Mouse (Mus musculus) lung, postnatal 36 days (tissue): ENCODE results near the gene Ern1.
"Not testable (repeated sequence)": the region's sequence is repeated elsewhere in the genome, so short reads cannot be mapped to it uniquely, and the experiment has no call there.

ENCODE experiments used
- DNase-seq: peaks from one replicate; pipeline ENCODE4 v3.0.0; 2022; ENCODE audit warnings: mixed read lengths

Ern1 gene

DNA sequence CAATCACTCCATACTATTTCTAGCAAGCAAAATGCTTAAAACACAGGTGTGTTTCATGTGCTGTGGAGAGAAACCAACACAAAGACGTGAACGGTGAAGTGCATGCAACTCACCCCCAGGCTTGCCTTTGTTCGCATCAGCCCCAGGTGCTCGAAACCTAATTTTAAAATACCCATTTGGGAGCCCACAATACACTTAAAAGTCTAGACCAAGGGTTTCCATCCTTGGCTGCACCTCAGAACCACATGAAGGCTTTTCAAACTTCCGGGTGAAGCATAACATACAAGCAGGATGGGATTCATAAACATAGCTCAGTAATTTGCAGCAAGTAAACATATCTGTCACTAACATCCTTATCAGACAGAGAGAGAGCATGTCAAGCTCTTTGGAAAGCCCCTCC is 57.3 kb downstream of the Ern1 start:
- peak; percentile 32 for DNase-seq

GRCm38 (mm10) chr11:106429689-106430088 is 58.0 kb downstream of the Ern1 start:
- peak; percentile 33 for DNase-seq

- no peak for DNase-seq
These were observed 59.1 kb downstream of the Ern1 start for GRCm38 (mm10) chr11:106428556-106428955.

- DNase-seq = peak; percentile 50
These were observed 59.5 kb downstream of the Ern1 start for GRCm38 (mm10) chr11:106428106-106428505.

- DNase-seq = peak; percentile 91
These were observed 61.2 kb downstream of the Ern1 start for GRCm38 (mm10) chr11:106426447-106426846.

- no peak for DNase-seq
These were observed 62.5 kb downstream of the Ern1 start for GRCm38 (mm10) chr11:106425201-106425600.

DNA sequence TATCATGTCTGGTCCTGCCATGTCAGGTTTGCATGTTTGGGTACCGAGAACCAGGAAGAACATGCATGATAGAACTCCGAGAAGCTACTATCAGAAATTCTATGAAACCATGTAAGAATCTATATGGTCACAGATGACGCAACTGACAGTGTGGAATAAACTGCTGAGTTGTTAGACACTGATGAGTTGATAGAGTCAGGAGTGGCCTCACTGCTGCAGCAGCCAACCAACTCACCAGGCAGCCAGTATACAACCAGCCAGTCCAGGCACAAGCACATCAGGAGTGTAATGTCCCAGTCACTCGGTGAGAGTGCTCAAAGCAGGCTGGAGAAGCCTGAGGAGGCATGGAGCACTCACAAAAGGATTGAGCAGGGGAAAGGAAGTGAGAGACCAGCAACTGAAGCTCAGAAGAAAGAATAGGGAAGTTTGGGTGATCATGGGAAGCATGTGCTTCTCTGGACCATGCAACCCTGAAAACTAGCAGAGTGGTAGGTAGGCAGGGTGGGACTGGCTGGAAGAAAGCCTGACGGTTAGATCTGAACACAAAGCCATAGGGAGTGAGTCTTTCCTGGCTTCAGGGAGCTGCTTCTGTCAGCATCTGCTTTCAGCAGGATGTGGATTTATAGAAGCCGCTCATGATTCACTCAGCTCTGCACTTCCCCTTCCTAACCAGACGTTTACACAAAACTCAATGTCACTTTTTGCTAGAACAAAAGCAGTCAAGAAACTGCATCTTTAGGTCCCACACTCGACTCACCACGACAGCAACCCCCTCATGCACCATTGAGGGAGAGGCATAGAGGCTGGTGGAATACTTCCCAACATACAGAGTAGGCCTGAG is 68.2 kb downstream of the Ern1 start:
- DNase-seq = peak; percentile 28

DNA sequence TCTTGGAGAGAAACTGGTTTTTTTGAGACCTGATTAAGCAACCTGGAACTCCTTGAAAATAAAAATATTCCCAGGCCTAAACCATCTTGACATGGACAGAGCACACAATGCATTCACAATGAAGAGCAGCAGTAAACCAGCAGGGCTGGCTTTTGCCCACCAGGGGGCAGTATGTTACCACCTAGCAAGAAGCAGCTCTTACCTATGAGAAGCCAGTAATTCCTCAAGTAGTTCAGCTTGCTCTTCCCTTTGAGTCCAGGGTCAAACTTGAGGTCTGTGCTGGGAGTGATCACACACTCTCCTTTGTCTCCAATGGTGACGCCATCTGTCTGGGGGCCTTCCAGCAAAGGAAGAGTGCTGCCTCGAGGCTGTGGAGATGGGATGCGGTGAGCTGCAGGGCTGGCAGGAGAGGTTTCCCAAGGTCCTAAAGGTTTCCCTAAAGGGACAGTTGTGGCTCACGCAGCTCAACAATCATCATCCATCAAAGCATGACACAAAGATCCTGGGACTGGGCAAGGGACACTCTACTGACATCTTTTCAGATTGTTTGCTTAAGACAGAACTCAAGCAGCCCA is 68.9 kb downstream of the Ern1 start:
- peak; percentile 94 for DNase-seq

DNA sequence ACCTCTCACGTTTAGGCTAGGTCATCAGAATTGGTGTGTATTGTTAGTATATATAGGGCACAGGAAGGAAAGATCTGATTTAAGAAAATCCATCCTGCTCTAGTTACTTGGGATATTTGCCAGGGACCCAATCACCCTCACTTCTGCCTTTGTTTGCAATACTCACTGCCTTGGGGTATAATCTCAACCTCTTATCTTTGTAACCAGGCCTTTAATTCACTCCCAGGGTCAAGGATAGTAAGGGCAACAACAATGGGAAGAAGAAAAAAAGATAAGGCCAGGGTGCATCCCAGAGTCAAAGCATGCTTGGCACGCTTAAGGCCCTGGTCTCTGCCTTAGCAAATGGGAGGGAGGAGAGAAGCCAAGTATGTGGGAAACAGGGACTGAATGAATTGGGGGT is 69.8 kb downstream of the Ern1 start:
- no peak for DNase-seq

DNA sequence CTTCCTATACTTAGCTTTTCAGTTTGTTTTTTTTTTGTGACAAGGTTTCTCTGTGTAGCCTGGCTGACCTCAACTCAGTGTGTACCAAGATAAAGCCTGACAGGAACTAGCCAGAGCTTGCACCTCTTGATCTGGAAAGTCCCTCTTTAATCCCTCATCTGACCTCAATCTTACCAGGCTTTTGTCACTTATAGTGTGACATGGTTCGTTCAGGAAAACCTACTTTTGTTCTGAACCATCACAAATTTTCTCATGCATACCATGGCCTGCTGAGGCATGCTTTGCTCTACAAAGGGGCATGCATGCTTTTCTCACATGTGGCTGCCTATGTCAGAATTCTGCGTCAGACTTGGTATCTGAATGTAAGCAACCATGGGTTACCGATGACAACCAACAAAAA is 71.3 kb downstream of the Ern1 start:
- DNase-seq = no peak

DNA sequence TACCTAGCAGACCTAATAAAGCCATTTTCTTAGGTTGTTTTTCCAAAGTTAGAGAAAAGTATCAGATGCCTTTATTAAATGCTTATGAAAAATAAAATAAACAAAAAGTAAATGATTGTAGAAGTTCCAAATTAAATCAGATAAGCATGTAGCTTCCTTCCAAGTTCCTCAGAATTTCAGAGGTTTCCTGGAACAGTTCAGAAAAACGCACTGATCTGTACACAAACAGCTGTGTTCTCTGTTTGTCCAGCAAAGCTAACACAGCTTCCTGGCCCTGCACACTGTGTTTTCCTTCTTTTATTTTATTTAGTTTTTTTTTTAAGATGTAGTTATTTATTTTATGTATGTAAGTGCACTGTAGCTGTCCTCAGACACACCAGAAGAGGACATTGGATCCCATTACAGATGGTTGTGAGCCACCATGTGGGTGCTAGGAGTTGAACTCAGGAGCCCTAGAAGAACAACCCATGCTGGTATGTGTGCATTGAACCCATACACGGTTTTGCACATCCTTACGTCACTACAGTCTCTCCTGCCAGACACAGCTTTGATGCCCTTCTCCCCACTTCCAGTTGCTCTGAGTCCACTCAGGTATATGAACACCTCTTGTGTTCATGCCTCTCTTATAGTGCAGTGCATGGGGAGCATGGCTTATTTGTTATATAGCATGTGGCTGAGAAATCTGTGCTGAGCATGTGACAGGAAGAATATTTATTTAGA is 74.9 kb downstream of the Ern1 start:
- no peak for DNase-seq

GRCm38 (mm10) chr11:106411157-106411556 is 76.5 kb downstream of the Ern1 start:
- no peak for DNase-seq

- DNase-seq = no peak
These were observed 77.1 kb downstream of the Ern1 start for GRCm38 (mm10) chr11:106410507-106410906.

- DNase-seq = no peak
These were observed 77.6 kb downstream of the Ern1 start for GRCm38 (mm10) chr11:106410011-106410410.

DNA sequence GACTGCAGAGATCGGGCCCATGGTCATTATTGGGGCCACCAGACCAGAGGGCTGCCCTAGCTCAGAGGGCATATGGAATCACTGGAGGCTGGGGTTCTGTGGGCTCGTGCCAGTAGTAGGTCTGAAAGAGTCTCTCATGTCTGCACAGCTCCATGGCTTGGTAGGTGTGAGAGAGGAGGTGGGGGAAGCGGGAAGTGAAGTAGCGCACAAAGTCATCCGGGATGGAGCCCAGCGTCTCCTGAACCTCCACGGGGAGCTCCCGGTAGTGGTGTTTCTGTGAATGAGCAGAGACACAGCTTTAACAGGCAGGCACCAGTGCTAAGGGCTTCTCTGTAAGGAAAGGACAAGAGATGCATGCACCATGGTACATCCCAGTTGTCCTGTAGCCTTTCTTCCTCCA is 89.2 kb downstream of the Ern1 start:
- no peak for DNase-seq

- peak; percentile 14 for DNase-seq
These were observed 90.0 kb downstream of the Ern1 start for GRCm38 (mm10) chr11:106397656-106398055.

DNA sequence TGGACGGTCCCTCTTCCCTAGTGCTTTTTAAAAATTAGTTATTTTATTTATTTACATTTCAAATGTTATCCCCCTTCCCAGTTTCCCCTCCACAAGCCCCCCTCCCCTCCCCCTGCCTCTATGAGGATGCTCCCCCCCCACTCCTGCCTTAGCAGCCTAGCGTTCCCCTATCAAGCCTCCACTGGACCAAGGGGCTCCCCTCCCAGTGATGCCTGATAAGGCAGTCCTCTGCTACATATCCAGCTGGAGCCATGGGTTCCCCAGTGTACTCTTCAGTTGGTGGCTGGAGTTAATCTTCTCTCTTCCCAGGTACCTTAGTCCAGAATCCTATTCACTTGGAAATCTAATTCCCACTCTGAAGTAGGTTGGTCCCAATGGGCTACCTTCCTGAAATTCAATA is 93.6 kb downstream of the Ern1 start:
- DNase-seq = not testable (repeated sequence)

GRCm38 (mm10) chr11:106393331-106393616 is 94.4 kb downstream of the Ern1 start:
- DNase-seq = no peak

DNA sequence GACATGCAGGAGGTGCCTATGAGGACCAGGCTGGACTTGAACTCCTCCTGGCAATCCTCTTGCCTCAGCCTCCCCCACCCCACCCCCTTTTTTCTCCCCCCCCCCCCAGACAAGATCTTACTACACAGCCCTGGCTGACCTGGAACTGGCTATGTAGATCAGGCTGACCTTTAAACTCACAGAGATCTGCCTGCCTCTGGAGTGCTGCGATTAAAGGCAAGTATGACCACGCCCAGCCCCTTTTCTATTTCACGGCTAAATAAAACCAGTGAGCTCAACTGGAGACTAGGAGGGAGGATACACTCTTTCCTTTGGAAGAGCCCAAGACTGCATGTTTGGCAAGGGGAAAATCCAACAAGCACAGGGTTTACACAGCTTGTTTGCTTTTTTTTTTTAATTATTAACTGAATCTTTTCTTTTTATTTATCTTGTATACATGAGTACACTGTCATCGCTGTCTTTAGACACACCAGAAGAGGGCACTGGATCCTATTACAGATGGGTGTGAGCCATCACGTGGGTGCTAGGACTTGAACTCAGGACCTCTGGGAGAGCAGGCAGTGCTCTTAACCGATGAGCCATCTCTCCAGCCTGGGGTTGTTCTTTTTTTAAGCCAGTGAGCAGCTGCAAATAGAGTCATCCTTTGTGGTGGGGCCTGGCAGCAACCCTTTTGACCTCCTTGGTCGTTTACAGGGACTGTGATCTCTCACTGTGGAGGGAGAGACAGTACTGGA is 94.9 kb downstream of the Ern1 start:
- no peak for DNase-seq

- peak; percentile 89 for DNase-seq
These were observed 96.0 kb downstream of the Ern1 start for GRCm38 (mm10) chr11:106391546-106392188.

DNA sequence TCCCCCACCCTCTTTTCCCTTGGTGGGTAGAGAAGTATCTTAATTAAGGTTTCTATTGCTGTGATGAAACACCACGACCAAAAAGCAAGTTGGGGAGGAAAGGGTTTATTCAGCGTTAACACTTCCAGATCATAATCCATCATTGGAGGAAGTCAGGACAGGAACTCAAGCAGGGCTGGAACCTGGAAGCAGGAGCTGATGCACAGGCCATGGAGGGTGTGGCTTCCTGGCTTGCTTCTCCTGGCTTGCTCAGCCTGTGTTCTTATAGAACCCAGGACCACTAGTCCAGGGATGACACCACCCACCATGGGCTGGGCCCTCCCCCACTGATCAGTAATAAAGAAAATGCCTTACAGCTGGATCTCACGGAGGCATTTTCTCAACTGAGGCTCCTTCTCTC is 96.9 kb downstream of the Ern1 start:
- DNase-seq = peak; percentile 70

GRCm38 (mm10) chr11:106389611-106390010 is 98.0 kb downstream of the Ern1 start:
- peak; percentile 70 for DNase-seq

DNA sequence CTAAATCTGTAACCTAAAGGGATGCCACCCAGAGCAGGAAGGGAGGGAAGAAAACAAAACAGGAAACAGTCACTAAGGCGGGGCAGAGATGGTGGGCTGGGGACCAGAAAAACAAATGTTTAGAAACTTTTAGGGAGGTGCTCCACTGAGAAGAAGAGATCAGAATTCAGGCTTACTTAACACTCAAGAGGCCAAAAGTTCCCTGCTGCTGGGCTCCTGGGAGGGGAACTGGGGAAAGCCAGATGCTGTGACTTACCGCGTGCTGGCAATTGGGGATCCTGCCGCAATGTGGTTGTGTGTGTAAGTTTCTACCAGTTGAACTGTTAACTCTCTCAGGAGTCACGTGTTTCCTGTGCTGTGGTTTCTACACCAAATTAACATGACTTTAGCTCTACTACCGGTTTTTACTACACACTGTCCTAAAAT is 99.8 kb downstream of the Ern1 start, which contains the start of gene Icam2:
Gene Icam2, minus strand, starts transcription at position 285 of the 426 bp plus-strand sequence.
- DNase-seq = peak; percentile 65
